Mouse (Mus musculus) natural killer cell, adult 2 months (primary cell): Measurements from ENCODE around the gene Crtc1.
A peak's percentile ranks its signal among the peaks of the same experiment; 100 is the strongest.

Experiments used
- DNase-seq, 2 experiments: peaks; one replicate each; pipeline ENCODE4 v3.0.0; 2022; ENCODE audit warnings: low spot score in 2 of 2

The Crtc1 gene

GRCm38 (mm10) chr8:70351035-70351999 lies 88.1 kb downstream of the Crtc1 start:
- DNase-seq, result no peak

DNA sequence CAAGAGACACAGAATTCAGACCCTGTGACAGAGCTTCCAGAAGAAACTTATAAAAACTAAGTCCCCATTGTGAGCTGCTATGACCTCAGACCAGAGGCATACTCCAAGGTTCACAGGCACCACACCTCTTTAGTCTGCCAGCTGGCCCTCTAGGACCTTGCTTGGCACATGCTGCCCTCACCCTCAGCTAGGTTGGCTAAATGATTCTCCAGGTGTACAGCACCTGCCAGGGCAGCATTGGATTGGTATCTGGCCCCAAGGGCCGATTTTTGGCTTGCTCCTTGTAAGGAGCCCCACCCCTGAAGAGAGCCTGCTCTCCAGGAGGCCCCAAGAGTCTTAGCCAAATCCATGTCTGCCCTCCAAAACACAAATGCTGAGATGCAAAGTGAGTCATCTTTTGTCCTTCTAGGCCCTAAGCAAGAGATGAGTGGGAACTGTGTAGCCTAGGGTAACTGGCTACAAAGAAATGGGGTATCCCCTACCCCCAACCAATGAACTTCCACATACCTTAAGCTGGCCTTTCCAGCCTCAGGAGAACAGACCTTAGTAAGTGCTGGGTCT lies 91.4 kb downstream of the Crtc1 start:
- no peak for DNase-seq

DNA sequence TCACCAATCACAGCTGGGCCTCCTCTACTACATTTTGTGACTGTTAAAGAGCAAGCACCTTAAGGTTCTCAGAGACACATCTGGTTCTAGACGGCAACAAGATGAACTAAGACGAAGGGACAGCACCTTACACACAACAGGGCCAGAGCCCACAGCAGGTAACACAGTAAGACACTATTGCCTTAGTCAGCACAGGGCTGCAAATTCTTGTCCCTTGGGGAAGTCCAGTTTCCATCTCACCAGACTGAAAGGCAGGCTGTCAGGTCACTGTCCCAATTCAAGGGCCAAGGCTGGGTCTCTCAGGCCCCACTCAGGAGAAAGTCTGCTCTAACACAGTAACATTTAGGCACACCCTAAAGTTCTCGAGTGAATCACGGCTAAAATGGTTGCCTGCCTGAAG lies 91.9 kb downstream of the Crtc1 start:
- no peak for DNase-seq

- DNase-seq, result no peak
Measured at GRCm38 (mm10) chr8:70344279-70344678, 95.1 kb downstream of the Crtc1 start.

GRCm38 (mm10) chr8:70343696-70344095 lies 95.7 kb downstream of the Crtc1 start:
- DNase-seq, result peak; percentile 36 to 39

DNA sequence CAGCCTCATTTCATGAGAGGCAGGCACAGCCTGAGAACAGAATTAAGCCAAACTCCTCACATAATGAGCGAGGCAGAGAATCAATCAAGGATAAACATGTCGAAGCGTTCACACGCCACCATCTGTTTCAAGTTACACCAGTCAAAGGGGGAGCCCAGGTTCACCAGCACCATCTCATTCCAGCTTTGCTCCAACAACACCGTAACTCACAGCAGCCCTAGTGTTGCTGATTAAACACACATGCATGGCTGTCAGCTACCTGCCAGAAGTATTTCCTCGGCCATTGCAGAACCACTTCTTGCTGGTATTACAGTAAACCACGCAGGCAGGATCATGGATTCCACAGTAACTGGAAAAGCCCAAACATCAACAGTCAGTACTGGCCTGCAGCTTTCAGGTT lies 96.3 kb downstream of the Crtc1 start:
- no peak for DNase-seq

DNA sequence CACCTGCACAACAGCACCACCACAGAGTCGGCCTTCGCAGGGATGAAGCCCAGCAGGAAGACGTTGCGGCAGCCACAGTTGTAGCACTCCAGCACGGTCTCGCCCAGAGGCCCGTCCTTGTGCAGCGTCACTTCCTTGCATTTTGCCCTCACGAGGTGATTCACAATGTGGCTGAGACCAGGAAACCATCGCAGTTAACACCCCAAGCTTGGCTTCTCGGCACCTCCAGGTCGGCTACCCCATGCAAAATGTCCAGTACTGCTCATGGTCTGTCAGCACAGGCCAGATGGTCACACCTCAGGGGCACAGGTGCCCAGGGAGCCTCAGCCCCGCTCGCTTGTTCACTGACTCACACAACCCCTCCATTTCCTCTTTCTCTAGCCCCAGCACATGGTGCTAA lies 97.4 kb downstream of the Crtc1 start:
- DNase-seq, result peak; percentile 82 to 93

GRCm38 (mm10) chr8:70340659-70341058 lies 98.7 kb downstream of the Crtc1 start:
- DNase-seq, result no peak

GRCm38 (mm10) chr8:70338931-70339330 lies 100.4 kb downstream of the Crtc1 start:
- peak; percentile 64 to 79 for DNase-seq

DNA sequence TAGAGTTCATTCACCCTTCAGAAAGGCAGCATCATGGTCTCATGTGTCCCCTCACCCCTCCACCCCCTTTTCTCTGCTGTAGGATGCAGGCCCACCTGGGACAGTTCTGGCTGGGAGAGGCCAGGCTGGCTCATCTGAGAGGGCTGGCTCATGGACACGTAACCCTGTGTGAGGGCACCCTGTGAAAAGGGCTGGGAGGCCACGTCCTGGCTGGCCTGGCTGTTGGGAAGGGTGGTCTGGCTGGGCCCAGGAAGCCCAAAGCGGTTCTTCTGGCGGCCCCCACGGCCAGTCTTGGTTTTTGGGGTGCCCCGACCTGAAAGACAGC lies 106.5 kb downstream of the Crtc1 start:
- no peak for DNase-seq
